Mouse (Mus musculus): ENCODE measurements around the gene Chchd6. TPM values are rescaled to one million over a fixed set of nuclear protein-coding genes. Genes with fewer than 3 reads are reported as not detected.

Chchd6 gene
- polyA plus RNA-seq (2012; rRNA removed): 7.4 and 11.1 TPM in 2 replicates

- WGBS: under 1% methylated on average over 56 of the region's 56 CpGs
- Histone ChIP-seq H3K4me1 (ENCODE audit: control insufficient read depth, insufficient read depth, insufficient read length) (no peaks in the 10 kb centered on the region), H3K4me3 (ENCODE audit: extremely low read depth, insufficient read depth, insufficient read length) (peak within 1 kb of the TSS; percentile 69)
Measured at GRCm38 (mm10) chr6:89595018-89595776, at the start of gene Chchd6. Chchd6 (minus strand) TSS chr6:89595652.

GRCm38 (mm10) chr6:89644271-89645075 is 49.0 kb upstream of the Chchd6 start:
- Histone ChIP-seq H3K27me3 (ENCODE audit: control insufficient read depth, insufficient read depth, low read length) (no peaks in the 10 kb centered on the region), H3K4me1 (ENCODE audit: control insufficient read depth, insufficient read depth, insufficient read length) (no peaks in the 10 kb centered on the region), H3K36me3 (ENCODE audit: control insufficient read depth, insufficient read depth, low read length) (no peaks in the 10 kb centered on the region), H3K4me3 (ENCODE audit: extremely low read depth, insufficient read depth, insufficient read length) (peak overlapping the region; percentile 59), H3K27ac (ENCODE audit: insufficient read depth, low read length) (peak overlapping the region; percentile 74; the same call in 1 of the 2 replicates)
- DNase-seq (ENCODE audit: low read depth in 1 of 2, low spot score in 2 of 2): peak; percentile 85 to 90
- under 1% methylated on average over 41 of the region's 41 CpGs for WGBS
- TF ChIP-seq POLR2A (IDR thresholded peaks at IDR 0.05; ENCODE audit: low read depth, low read length): no peak
- no peak for TF ChIP-seq CTCF (IDR thresholded peaks at IDR 0.05; ENCODE audit: extremely low read depth, insufficient read depth, insufficient read length, insufficient replicate concordance)

More at GRCm38 (mm10) chr6:89595018-89595776, at the start of gene Chchd6:
- DNase-seq (ENCODE audit: low read depth in 1 of 2, low spot score in 2 of 2): peak; percentile 76 to 87
- no peak within 1 kb of the TSS for H3K27ac ChIP-seq (ENCODE audit: insufficient read depth, low read length)
- no peaks in the 10 kb centered on the region for H3K27me3 ChIP-seq (ENCODE audit: control insufficient read depth, insufficient read depth, low read length)
- H3K36me3 ChIP-seq (ENCODE audit: control insufficient read depth, insufficient read depth, low read length): no peaks in the 10 kb centered on the region
- TF ChIP-seq POLR2A (IDR thresholded peaks at IDR 0.05; ENCODE audit: low read depth, low read length) (no peak), CTCF (IDR thresholded peaks at IDR 0.05; ENCODE audit: extremely low read depth, insufficient read depth, insufficient read length, insufficient replicate concordance) (no peak)

GRCm38 (mm10) chr6:89643798-89644270 is 48.4 kb upstream of the Chchd6 start, which contains the start of gene Txnrd3:
Txnrd3 (plus strand) TSS chr6:89643988.
- no peaks in the 10 kb centered on the region for H3K36me3 ChIP-seq (ENCODE audit: control insufficient read depth, insufficient read depth, low read length)
- peak; percentile 74 to 91 for DNase-seq (ENCODE audit: low read depth in 1 of 2, low spot score in 2 of 2)

GRCm38 (mm10) chr6:89639025-89639424 is 43.6 kb upstream of the Chchd6 start:
- H3K27me3 ChIP-seq (ENCODE audit: control insufficient read depth, insufficient read depth, low read length): no peaks in the 10 kb centered on the region

More at GRCm38 (mm10) chr6:89643798-89644270, 48.4 kb upstream of the Chchd6 start, which contains the start of gene Txnrd3:
- Histone ChIP-seq H3K27ac (ENCODE audit: insufficient read depth, low read length) (peak within 1 kb of the TSS; percentile 74; the same call in 1 of the 2 replicates), H3K27me3 (ENCODE audit: control insufficient read depth, insufficient read depth, low read length) (no peaks in the 10 kb centered on the region), H3K4me3 (ENCODE audit: extremely low read depth, insufficient read depth, insufficient read length) (peak within 1 kb of the TSS; percentile 59), H3K4me1 (ENCODE audit: control insufficient read depth, insufficient read depth, insufficient read length) (no peaks in the 10 kb centered on the region)
- TF ChIP-seq CTCF (IDR thresholded peaks at IDR 0.05; ENCODE audit: extremely low read depth, insufficient read depth, insufficient read length, insufficient replicate concordance): no peak
- TF ChIP-seq POLR2A (IDR thresholded peaks at IDR 0.05; ENCODE audit: low read depth, low read length): no peak
- under 1% methylated on average over 51 of the region's 51 CpGs for WGBS

GRCm38 (mm10) chr6:89637977-89638376 is 42.5 kb upstream of the Chchd6 start:
- H3K27me3 ChIP-seq (ENCODE audit: control insufficient read depth, insufficient read depth, low read length): no peaks in the 10 kb centered on the region
- no peak overlapping the region for H3K4me3 ChIP-seq (ENCODE audit: extremely low read depth, insufficient read depth, insufficient read length)
- TF ChIP-seq POLR2A (IDR thresholded peaks at IDR 0.05; ENCODE audit: low read depth, low read length) (no peak), CTCF (IDR thresholded peaks at IDR 0.05; ENCODE audit: extremely low read depth, insufficient read depth, insufficient read length, insufficient replicate concordance) (no peak)
- no peaks in the 10 kb centered on the region for H3K4me1 ChIP-seq (ENCODE audit: control insufficient read depth, insufficient read depth, insufficient read length)
- no peaks in the 10 kb centered on the region for H3K36me3 ChIP-seq (ENCODE audit: control insufficient read depth, insufficient read depth, low read length)
- no peak overlapping the region for H3K27ac ChIP-seq (ENCODE audit: insufficient read depth, low read length)
- 53% methylated on average over 4 of the region's 4 CpGs for WGBS
- no peak for DNase-seq (ENCODE audit: low read depth in 1 of 2, low spot score in 2 of 2)

More at GRCm38 (mm10) chr6:89639025-89639424, 43.6 kb upstream of the Chchd6 start:
- no peak for TF ChIP-seq POLR2A (IDR thresholded peaks at IDR 0.05; ENCODE audit: low read depth, low read length)
- TF ChIP-seq CTCF (IDR thresholded peaks at IDR 0.05; ENCODE audit: extremely low read depth, insufficient read depth, insufficient read length, insufficient replicate concordance): peak; percentile 36; the same call in 1 of the 2 replicates
- H3K27ac ChIP-seq (ENCODE audit: insufficient read depth, low read length): no peak overlapping the region
- no peaks in the 10 kb centered on the region for H3K4me1 ChIP-seq (ENCODE audit: control insufficient read depth, insufficient read depth, insufficient read length)
- no peak overlapping the region for H3K4me3 ChIP-seq (ENCODE audit: extremely low read depth, insufficient read depth, insufficient read length)
- 46% methylated on average over 2 of the region's 2 CpGs for WGBS
- H3K36me3 ChIP-seq (ENCODE audit: control insufficient read depth, insufficient read depth, low read length): no peaks in the 10 kb centered on the region
- DNase-seq (ENCODE audit: low read depth in 1 of 2, low spot score in 2 of 2): peak in 1 of 2 experiments; percentile 42

- 29% methylated on average over 8 of the region's 8 CpGs for WGBS
- no peaks in the 10 kb centered on the region for H3K27me3 ChIP-seq (ENCODE audit: control insufficient read depth, insufficient read depth, low read length)
- peaks cover 4% of the 10 kb centered on the region; the same call in 1 of the 2 replicates for H3K4me1 ChIP-seq (ENCODE audit: control insufficient read depth, insufficient read depth, insufficient read length)
- no peak overlapping the region for H3K4me3 ChIP-seq (ENCODE audit: extremely low read depth, insufficient read depth, insufficient read length)
- no peak overlapping the region for H3K27ac ChIP-seq (ENCODE audit: insufficient read depth, low read length)
- H3K36me3 ChIP-seq (ENCODE audit: control insufficient read depth, insufficient read depth, low read length): no peaks in the 10 kb centered on the region
- no peak for DNase-seq (ENCODE audit: low read depth in 1 of 2, low spot score in 2 of 2)
- TF ChIP-seq POLR2A (IDR thresholded peaks at IDR 0.05; ENCODE audit: low read depth, low read length) (no peak), CTCF (IDR thresholded peaks at IDR 0.05; ENCODE audit: extremely low read depth, insufficient read depth, insufficient read length, insufficient replicate concordance) (no peak)
Measured at GRCm38 (mm10) chr6:89634400-89634799, 38.9 kb upstream of the Chchd6 start.
